Mouse (Mus musculus) CH12.LX (cell line): ENCODE data around the gene Ankrd13c. TPM values are rescaled to one million over a fixed set of nuclear protein-coding genes. Genes with fewer than 3 reads are reported as not detected.

Source experiments
- DNase-seq: peaks from one replicate; pipeline ENCODE4 v3.0.0-alpha.2; 2013; ENCODE audit errors: extremely low read depth
- H3K27ac ChIP-seq: 2 replicates; pipeline ENCODE4 v1.5.1; 2012; ENCODE audit warnings: low read depth, mild to moderate bottlenecking, control low read depth, moderate library complexity; ENCODE audit not compliant: insufficient read depth
- H3K27me3 ChIP-seq: replicated peaks from 2 replicates; pipeline ENCODE3; 2012; ENCODE audit warnings: inconsistent platforms
- H3K36me3 ChIP-seq, 2 experiments: replicated peaks in 1 of 2; 2 replicates each; pipeline versions ENCODE3 to v1.6.1; 2012; ENCODE audit warnings: inconsistent platforms in 1 of 2, low read length in 1 of 2, mild to moderate bottlenecking in 1 of 2, mixed read lengths in 1 of 2, moderate library complexity in 1 of 2; ENCODE audit not compliant: control insufficient read depth in 1 of 2, insufficient read depth in 1 of 2
- H3K4me1 ChIP-seq, 2 experiments: 2 replicates each; pipeline ENCODE4 v1.6.1; 2012; ENCODE audit warnings: inconsistent platforms in 1 of 2, moderate library complexity in 1 of 2; ENCODE audit not compliant: insufficient read depth in 2 of 2, control insufficient read depth in 1 of 2
- H3K4me2 ChIP-seq: 2 replicates; pipeline ENCODE4 v1.6.1; 2012; ENCODE audit warnings: low read depth, mild to moderate bottlenecking, control low read depth; ENCODE audit not compliant: poor library complexity, insufficient read depth, severe bottlenecking
- H3K4me3 ChIP-seq, 3 experiments: fragments of 150-350 bp in 1 of 3; sonication (generic) in 1 of 3; replicated peaks in 1 of 3; 2 replicates each; pipeline versions ENCODE3 to v1.5.1; 2011 to 2012; ENCODE audit warnings: low read depth in 2 of 3, low read length in 2 of 3, mild to moderate bottlenecking in 2 of 3, moderate library complexity in 2 of 3, control low read depth in 1 of 3, improper control_type of control experiment in 1 of 3, inconsistent platforms in 1 of 3, mixed read lengths in 1 of 3; ENCODE audit not compliant: poor library complexity in 1 of 3
- H3K79me2 ChIP-seq: replicated peaks from 2 replicates; pipeline ENCODE4 v1.6.1; 2012; ENCODE audit warnings: mild to moderate bottlenecking, moderate library complexity; ENCODE audit not compliant: control insufficient read depth, poor library complexity, insufficient read depth, severe bottlenecking; ENCODE audit errors: extremely low read depth
- H3K9ac ChIP-seq: 2 replicates; pipeline ENCODE4 v1.6.1; 2012; ENCODE audit warnings: low read depth, mild to moderate bottlenecking, control low read depth, moderate library complexity; ENCODE audit not compliant: insufficient read depth
- H3K9me3 ChIP-seq: replicated peaks from 2 replicates; pipeline ENCODE3; 2012; ENCODE audit warnings: low read length, inconsistent platforms, mixed read lengths
- BHLHE40 ChIP-seq: IDR thresholded peaks from 2 replicates; pipeline ENCODE4 v1.6.1; 2011; ENCODE audit warnings: mild to moderate bottlenecking, low read depth, low read length, improper control_type of control experiment
- CHD1 ChIP-seq: IDR thresholded peaks from 2 replicates; pipeline ENCODE4 v1.6.1; 2012; ENCODE audit warnings: low read depth, low read length, improper control_type of control experiment, inconsistent platforms
- CHD2 ChIP-seq: IDR thresholded peaks from 2 replicates; pipeline ENCODE4 v1.6.1; 2011; ENCODE audit warnings: low read length, improper control_type of control experiment
- CTCF ChIP-seq, 2 experiments: IDR thresholded peaks in 1 of 2; conservative IDR thresholded peaks in 1 of 2; 2 replicates each; pipeline ENCODE4 v1.5.1; 2011 to 2012; ENCODE audit warnings: low read depth in 2 of 2, low read length in 2 of 2, improper control_type of control experiment in 1 of 2, inconsistent platforms in 1 of 2, mild to moderate bottlenecking in 1 of 2, moderate library complexity in 1 of 2
- EP300 ChIP-seq: IDR thresholded peaks from 2 replicates; pipeline ENCODE4 v1.6.1; 2011; ENCODE audit warnings: low read length, improper control_type of control experiment
- IRF4 ChIP-seq: IDR thresholded peaks from 2 replicates; pipeline ENCODE4 v1.6.1; 2014; ENCODE audit warnings: low read depth, mild to moderate bottlenecking, inconsistent platforms, low read length, improper control_type of control experiment
- JUN ChIP-seq: IDR thresholded peaks from 2 replicates; pipeline ENCODE4 v1.6.1; 2011; ENCODE audit warnings: low read depth, mild to moderate bottlenecking, low read length, improper control_type of control experiment, moderate library complexity; ENCODE audit not compliant: insufficient read depth
- JUND ChIP-seq: conservative IDR thresholded peaks from 2 replicates; pipeline ENCODE4 v1.6.1; 2011; ENCODE audit warnings: low read depth, low read length, improper control_type of control experiment
- KAT2A ChIP-seq: IDR thresholded peaks from 2 replicates; pipeline ENCODE4 v1.6.1; 2012; ENCODE audit warnings: low read length, improper control_type of control experiment, inconsistent platforms; ENCODE audit not compliant: insufficient replicate concordance
- MAFK ChIP-seq: IDR thresholded peaks from 2 replicates; pipeline ENCODE4 v1.6.1; 2011; ENCODE audit warnings: low read length, improper control_type of control experiment; ENCODE audit not compliant: insufficient replicate concordance
- MAZ ChIP-seq: IDR thresholded peaks from 2 replicates; pipeline ENCODE4 v1.6.1; 2012; ENCODE audit warnings: low read depth, mild to moderate bottlenecking, inconsistent platforms, low read length, improper control_type of control experiment, moderate library complexity
- MEF2A ChIP-seq: IDR thresholded peaks from 2 replicates; pipeline ENCODE4 v1.6.1; 2014; ENCODE audit warnings: low read depth, mild to moderate bottlenecking, inconsistent platforms, low read length, improper control_type of control experiment, borderline replicate concordance
- MXI1 ChIP-seq: IDR thresholded peaks from 2 replicates; pipeline ENCODE4 v1.6.1; 2011; ENCODE audit warnings: mild to moderate bottlenecking, low read depth, low read length, improper control_type of control experiment
- MYC ChIP-seq: IDR thresholded peaks from 2 replicates; pipeline ENCODE4 v1.6.1; 2011; ENCODE audit warnings: low read depth, mild to moderate bottlenecking, improper control_type of control experiment, low read length
- PAX5 ChIP-seq: IDR thresholded peaks from 2 replicates; pipeline ENCODE4 v1.6.1; 2012; ENCODE audit warnings: low read length, inconsistent platforms, mixed read lengths
- POLR2A ChIP-seq: IDR thresholded peaks from 2 replicates; pipeline ENCODE4 v1.6.1; 2011; ENCODE audit warnings: low read depth, mild to moderate bottlenecking, improper control_type of control experiment, low read length
- RAD21 ChIP-seq: IDR thresholded peaks from 2 replicates; pipeline ENCODE4 v1.6.1; 2011; ENCODE audit warnings: low read depth, mild to moderate bottlenecking, low read length, improper control_type of control experiment, moderate library complexity
- TBP ChIP-seq: conservative IDR thresholded peaks from 2 replicates; pipeline ENCODE4 v1.6.1; 2011; ENCODE audit warnings: low read depth, low read length, improper control_type of control experiment
- TCF12 ChIP-seq: IDR thresholded peaks from 2 replicates; pipeline ENCODE4 v1.6.1; 2014; ENCODE audit warnings: low read depth, mild to moderate bottlenecking, inconsistent platforms, low read length, improper control_type of control experiment
- UBTF ChIP-seq: IDR thresholded peaks from 2 replicates; pipeline ENCODE4 v1.6.1; 2012; ENCODE audit warnings: low read depth, mild to moderate bottlenecking, inconsistent platforms, low read length, improper control_type of control experiment, moderate library complexity
- USF1 ChIP-seq: IDR thresholded peaks from 2 replicates; pipeline ENCODE4 v1.6.1; 2014; ENCODE audit warnings: low read depth, mild to moderate bottlenecking, inconsistent platforms, low read length, improper control_type of control experiment
- ZKSCAN1 ChIP-seq: IDR thresholded peaks from 2 replicates; pipeline ENCODE4 v1.6.1; 2012; ENCODE audit warnings: low read depth, inconsistent platforms, low read length, improper control_type of control experiment, borderline replicate concordance
- ZNF384 ChIP-seq: IDR thresholded peaks from 2 replicates; pipeline ENCODE4 v1.6.1; 2012; ENCODE audit warnings: low read depth, low read length, improper control_type of control experiment, inconsistent platforms
- dilution Hi-C: fragments of 300-500 bp; cut with MboI; formaldehyde crosslinking; loops from 2 replicates; pipeline ENCODE4 v1.14.3; 2020; ENCODE audit warnings: low sequenced_read_pairs; ENCODE audit not compliant: extremely low pct_unique_long_range_greater_than_20kb, extremely low pct_ligation_motif_present
- in situ Hi-C: fragments of 300-500 bp; cut with MboI; formaldehyde crosslinking; loops from 3 replicates; pipeline ENCODE4 v1.14.3; 2019; ENCODE audit warnings: low sequenced_read_pairs, low pct_ligation_motif_present, low pct_unique_long_range_greater_than_20kb, mixed read lengths
- polyA plus RNA-seq: library from polyadenylated mRNA; unstranded; fragments of >175 nt; gene quantifications from 2 replicates; pipeline ENCODE4 v1.2.1, GENCODE M21; 2012; ENCODE audit warnings: low read depth; ENCODE audit not compliant: insufficient read length
- total RNA-seq, 2 experiments: library from RNA; depleted of rRNA; stranded (reverse); fragments of 300-350 nt in 1 of 2; fragments of >200 nt in 1 of 2; gene quantifications; 2 replicates each; pipeline ENCODE4 v1.2.3; 2012 to 2014

Ankrd13c gene
- total and polyA plus RNA-seq, 3 experiments, result 18.9 to 65.3 (median 54.4) TPM

DNA sequence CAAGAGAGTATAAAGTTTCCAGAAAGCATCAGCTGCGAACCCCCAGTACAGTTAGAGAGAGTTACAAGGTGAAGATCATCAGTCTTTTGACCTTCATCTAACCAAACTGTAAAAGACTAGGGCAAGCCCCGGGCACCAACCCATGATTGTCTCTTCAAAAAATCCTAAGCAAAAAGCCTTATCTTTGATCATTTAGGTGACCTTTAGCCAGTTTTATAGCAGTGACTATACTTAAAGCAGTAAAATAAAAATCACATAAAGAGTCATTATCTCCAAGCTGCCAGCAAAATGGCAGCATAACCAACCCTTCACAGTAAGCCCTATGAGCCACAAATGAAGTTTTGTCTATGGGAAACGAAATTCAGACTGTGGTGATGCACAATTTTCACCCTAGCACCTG, 36.8 kb upstream of the Ankrd13c start:
- H3K79me2 ChIP-seq, result peaks cover 7% of the 10 kb centered on the region
- DNase-seq, result no peak
- H3K27me3 ChIP-seq, result no peaks in the 10 kb centered on the region
- peaks cover 0 to 3% of the 10 kb centered on the region in 2 experiments; a peak in 2 of 4 replicates for H3K4me1 ChIP-seq
- no peak overlapping the region for H3K4me2 ChIP-seq
- dilution Hi-C loops, result no loop called here
- H3K4me3 ChIP-seq, result no peak overlapping the region
- TF ChIP-seq EP300 (no peak), CHD1 (no peak), USF1 (no peak), KAT2A (no peak), ZNF384 (no peak), POLR2A (no peak), BHLHE40 (no peak), PAX5 (no peak), MAZ (no peak), MYC (no peak)
- peaks cover 76 to 86% of the 10 kb centered on the region in 2 experiments for H3K36me3 ChIP-seq
- H3K9ac ChIP-seq, result no peak overlapping the region
- in situ Hi-C loops, result no loop called here
- H3K9me3 ChIP-seq, result no peaks in the 10 kb centered on the region
- H3K27ac ChIP-seq, result no peak overlapping the region

DNA sequence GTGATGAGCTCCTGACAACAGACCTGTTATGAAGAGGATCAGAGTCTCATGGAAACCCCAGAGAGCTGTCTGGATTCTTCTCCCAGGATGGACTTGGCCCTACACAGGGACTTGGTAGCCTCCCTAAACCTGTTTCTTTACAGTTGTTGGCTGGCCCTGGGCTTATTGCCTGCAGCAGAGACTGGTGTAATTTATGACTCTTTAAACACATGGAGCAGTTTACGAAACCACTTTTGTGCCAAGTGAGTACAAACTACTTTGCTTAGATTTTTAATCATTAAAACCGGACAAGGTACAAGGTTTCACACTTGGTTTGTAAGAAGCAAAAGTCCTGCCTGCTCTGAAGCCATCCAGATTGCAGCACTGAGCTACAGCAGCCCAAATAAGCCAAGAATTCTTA, 34.9 kb upstream of the Ankrd13c start:
- Histone ChIP-seq H3K4me2 (no peak overlapping the region), H3K4me3 (no peak overlapping the region), H3K36me3 (peaks cover 71 to 85% of the 10 kb centered on the region in 2 experiments), H3K9ac (no peak overlapping the region), H3K9me3 (no peaks in the 10 kb centered on the region), H3K27ac (no peak overlapping the region), H3K79me2 (peaks cover 15% of the 10 kb centered on the region), H3K4me1 (peaks cover 0 to 3% of the 10 kb centered on the region in 2 experiments; a peak in 2 of 4 replicates), H3K27me3 (no peaks in the 10 kb centered on the region)
- DNase-seq, result no peak
- in situ Hi-C loops (no loop called here), dilution Hi-C loops (no loop called here)
- no peak for TF ChIP-seq KAT2A
- TF ChIP-seq MAFK, result no peak
- no peak for TF ChIP-seq EP300
- TF ChIP-seq USF1, result no peak
- no peak for TF ChIP-seq MAZ
- TF ChIP-seq RAD21, result no peak
- TF ChIP-seq JUND, result no peak
- no peak for TF ChIP-seq CHD2
- TF ChIP-seq MXI1, result no peak
- no peak for TF ChIP-seq TBP
- no peak for TF ChIP-seq CHD1
- no peak for TF ChIP-seq CTCF (conservative IDR thresholded peaks at IDR 0.05 in 1 of 2, IDR thresholded peaks at IDR 0.05 in 1 of 2; ENCODE audit: low read depth in 2 of 2, low read length in 2 of 2)
- TF ChIP-seq JUN, result no peak
- TF ChIP-seq MEF2A, result no peak
- no peak for TF ChIP-seq ZKSCAN1
- no peak for TF ChIP-seq UBTF
- no peak for TF ChIP-seq IRF4
- TF ChIP-seq PAX5, result no peak
- no peak for TF ChIP-seq TCF12
